Mouse (Mus musculus) megakaryocyte, embryonic 14.5 days (primary cell): Measurements from ENCODE around the gene Slc16a11.

Source experiments
- FLI1 ChIP-seq: IDR thresholded peaks from 2 replicates; pipeline ENCODE4 v1.6.1; 2012; ENCODE audit warnings: low read length, inconsistent platforms, mixed read lengths
- GATA1 ChIP-seq: IDR thresholded peaks from 3 replicates; pipeline ENCODE4 v1.6.1; 2012; ENCODE audit warnings: mixed read lengths, low read length, inconsistent platforms, borderline replicate concordance

GRCm38 (mm10) chr11:70207283-70207682 is 5.3 kb upstream of the Slc16a11 start:
- no peak for TF ChIP-seq GATA1
- TF ChIP-seq FLI1: no peak
